Mouse (Mus musculus) heart, postnatal 0 days (tissue): ENCODE measurements around the gene Stk35.

Experiments used
- CTCF ChIP-seq: IDR thresholded peaks from 2 replicates; pipeline ENCODE4 v1.5.1; 2016; ENCODE audit warnings: antibody characterized with exemption, control low read depth, low read depth
- EP300 ChIP-seq: IDR thresholded peaks from 2 replicates; pipeline ENCODE4 v1.6.1; 2016; ENCODE audit warnings: antibody characterized with exemption, low read depth

- TF ChIP-seq CTCF: no peak
- no peak for TF ChIP-seq EP300
These were observed 19.2 kb downstream of the Stk35 start for GRCm38 (mm10) chr2:129819531-129819930.
